Mouse (Mus musculus) CD4-positive, CD25-positive, alpha-beta regulatory T cell, adult 4 months (primary cell): ENCODE results near the gene Csnk2a1. TPM values are rescaled to one million over a fixed set of nuclear protein-coding genes. Genes with fewer than 3 reads are reported as not detected.
"Not testable (repeated sequence)": the region's sequence is repeated elsewhere in the genome, so short reads cannot be mapped to it uniquely, and the experiment has no call there.

Experiments
- ATAC-seq: one replicate; pipeline ENCODE4 v1.8.0; 2017
- polyA plus RNA-seq, 2 experiments: library from polyadenylated mRNA; unstranded; fragments of 100-300 nt; shearing (Covaris generic); gene quantifications; one replicate each; pipeline ENCODE4 v1.2.1; 2017

Csnk2a1 gene
- 100 to 1,000 TPM in 1 of 2 experiments, 10 to 100 TPM in 1; 65.7 to 107 TPM for polyA plus RNA-seq

GRCm38 (mm10) chr2:152226248-152227050 lies at the start of gene Csnk2a1:
TSS of gene Csnk2a1 (plus strand) at chr2:152226839.
- ATAC-seq: peak; percentile 89

- no peak for ATAC-seq
These were observed 49.4 kb upstream of the Csnk2a1 start for GRCm38 (mm10) chr2:152177162-152177805.

- ATAC-seq: no peak
These were observed 48.9 kb upstream of the Csnk2a1 start for GRCm38 (mm10) chr2:152177806-152178170.

GRCm38 (mm10) chr2:152178345-152178744 lies 48.3 kb upstream of the Csnk2a1 start:
- no peak for ATAC-seq

GRCm38 (mm10) chr2:152179301-152179700 lies 47.3 kb upstream of the Csnk2a1 start:
- ATAC-seq: no peak

- no peak for ATAC-seq
These were observed 46.3 kb upstream of the Csnk2a1 start for GRCm38 (mm10) chr2:152180323-152180722.

- no peak for ATAC-seq
These were observed 39.5 kb upstream of the Csnk2a1 start for GRCm38 (mm10) chr2:152187132-152187531.

GRCm38 (mm10) chr2:152189213-152189612 lies 37.4 kb upstream of the Csnk2a1 start:
- ATAC-seq: no peak

- ATAC-seq: no peak
These were observed 37.0 kb upstream of the Csnk2a1 start for GRCm38 (mm10) chr2:152189640-152190039.

GRCm38 (mm10) chr2:152190161-152190560 lies 36.5 kb upstream of the Csnk2a1 start:
- no peak for ATAC-seq

- no peak for ATAC-seq
These were observed 33.9 kb upstream of the Csnk2a1 start for GRCm38 (mm10) chr2:152192591-152193345.

- ATAC-seq: no peak
These were observed 33.3 kb upstream of the Csnk2a1 start for GRCm38 (mm10) chr2:152193346-152193710.

GRCm38 (mm10) chr2:152194586-152194985 lies 32.1 kb upstream of the Csnk2a1 start:
- ATAC-seq: no peak

GRCm38 (mm10) chr2:152196896-152197295 lies 29.7 kb upstream of the Csnk2a1 start:
- no peak for ATAC-seq

GRCm38 (mm10) chr2:152197301-152197712 lies 29.3 kb upstream of the Csnk2a1 start:
- peak; percentile 67 for ATAC-seq

GRCm38 (mm10) chr2:152206139-152206538 lies 20.5 kb upstream of the Csnk2a1 start:
- ATAC-seq: not testable (repeated sequence)

GRCm38 (mm10) chr2:152211871-152212270 lies 14.8 kb upstream of the Csnk2a1 start:
- no peak for ATAC-seq

- no peak for ATAC-seq
These were observed 9.7 kb upstream of the Csnk2a1 start for GRCm38 (mm10) chr2:152216975-152217374.

- no peak for ATAC-seq
These were observed 2.9 kb upstream of the Csnk2a1 start for GRCm38 (mm10) chr2:152223521-152224300.

GRCm38 (mm10) chr2:152225536-152225935 lies 1.1 kb upstream of the Csnk2a1 start:
- no peak for ATAC-seq

- peak; percentile 56 for ATAC-seq
These were observed 427 bp downstream of the Csnk2a1 start for GRCm38 (mm10) chr2:152227051-152227481.

GRCm38 (mm10) chr2:152230046-152230445 lies 3.4 kb downstream of the Csnk2a1 start:
- ATAC-seq: no peak
